Mouse (Mus musculus) adrenal gland (tissue): ENCODE measurements at regions not wholly inside any gene's neighbourhood (a gene's known extent, or its start where the extent isn't known, plus 50 kb on each side); places are given as distances from the start of the nearest gene placed in this dataset.

ENCODE experiments used
- intact Hi-C: fragments of 180-260 bp; cut with DNase I; formaldehyde crosslinking; loops from one replicate; pipeline ENCODE4 v1.15.1; 2025

DNA sequence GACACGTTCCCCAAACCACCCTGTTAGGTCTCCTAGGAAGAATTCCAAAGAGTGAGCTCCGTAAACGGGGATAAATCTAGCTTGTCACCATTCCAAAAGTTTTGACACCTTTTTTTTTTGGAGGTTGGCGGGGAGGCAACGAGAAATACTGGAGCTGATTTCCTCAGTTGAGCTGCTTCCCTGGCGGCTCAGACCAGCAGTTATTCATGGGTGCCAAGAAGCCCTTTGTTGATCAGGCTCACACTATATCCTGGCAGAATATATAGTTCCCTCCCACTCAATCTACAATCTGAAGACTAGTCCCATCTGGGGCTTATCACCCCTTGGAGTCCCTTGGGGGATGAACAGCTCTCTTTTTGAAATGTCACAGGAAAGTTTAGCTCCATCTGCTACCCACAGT lies 77.5 kb upstream of the Tiam2 start:
- intact Hi-C loops: no loop called here

DNA sequence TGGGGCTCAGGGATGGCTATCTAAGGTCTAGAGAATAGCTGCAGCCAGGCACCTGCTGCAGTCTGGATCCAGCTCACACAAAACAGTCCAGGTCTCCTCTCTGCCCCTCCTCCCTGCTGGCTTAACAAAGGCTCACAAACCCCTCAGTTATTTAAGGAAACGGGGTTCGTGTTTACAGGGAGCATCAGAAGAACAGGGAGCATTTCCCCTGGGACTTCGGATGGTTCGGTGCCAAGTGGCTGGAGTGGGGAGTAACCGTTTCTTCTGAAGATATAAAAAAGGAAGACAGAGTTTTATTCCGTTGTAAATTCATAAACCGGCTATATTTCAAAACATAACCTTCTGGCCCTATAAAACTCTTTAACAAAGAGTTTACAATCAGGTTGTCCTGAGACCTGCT lies 77.1 kb upstream of the Tiam2 start:
- intact Hi-C loops: no loop called here

GRCm38 (mm10) chr17:3251176-3251575 lies 75.2 kb upstream of the Tiam2 start:
- intact Hi-C loops: no loop called here

GRCm38 (mm10) chr17:3251966-3252365 lies 74.4 kb upstream of the Tiam2 start:
- intact Hi-C loops: no loop called here

DNA sequence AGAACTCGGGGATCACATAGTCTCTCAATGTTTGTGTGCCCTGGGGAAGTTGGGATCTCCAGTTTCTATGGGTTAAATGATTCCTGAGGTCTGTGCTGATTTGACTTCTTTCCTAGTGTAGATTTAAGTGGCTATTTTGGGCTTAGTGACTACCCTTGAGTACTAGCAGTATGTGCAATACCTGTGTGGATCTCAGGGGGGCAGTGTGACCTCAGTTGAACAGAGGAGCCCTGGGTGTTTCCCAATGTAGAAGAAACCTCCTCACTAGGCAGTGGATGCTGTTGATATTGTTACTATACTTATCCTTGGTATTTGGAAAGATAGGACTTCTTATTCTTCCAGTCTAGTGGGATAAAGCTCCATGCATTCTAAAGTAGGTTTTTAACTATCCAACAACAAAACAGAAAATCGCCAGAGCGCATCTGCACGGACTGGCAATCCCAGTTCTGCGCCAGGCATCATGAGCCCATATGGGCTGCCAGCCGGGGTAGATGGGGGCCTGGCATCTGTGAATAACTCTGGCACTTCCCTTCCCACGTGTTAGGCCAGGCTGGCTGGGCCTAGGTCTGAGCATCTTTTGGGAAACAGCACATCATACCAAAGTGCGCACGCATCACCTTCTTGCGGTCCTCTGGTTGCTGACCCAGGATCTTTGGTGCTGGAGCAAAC lies 72.7 kb upstream of the Tiam2 start:
- intact Hi-C loops: no loop called here

GRCm38 (mm10) chr17:3256765-3257164 lies 69.6 kb upstream of the Tiam2 start:
- intact Hi-C loops: no loop called here

DNA sequence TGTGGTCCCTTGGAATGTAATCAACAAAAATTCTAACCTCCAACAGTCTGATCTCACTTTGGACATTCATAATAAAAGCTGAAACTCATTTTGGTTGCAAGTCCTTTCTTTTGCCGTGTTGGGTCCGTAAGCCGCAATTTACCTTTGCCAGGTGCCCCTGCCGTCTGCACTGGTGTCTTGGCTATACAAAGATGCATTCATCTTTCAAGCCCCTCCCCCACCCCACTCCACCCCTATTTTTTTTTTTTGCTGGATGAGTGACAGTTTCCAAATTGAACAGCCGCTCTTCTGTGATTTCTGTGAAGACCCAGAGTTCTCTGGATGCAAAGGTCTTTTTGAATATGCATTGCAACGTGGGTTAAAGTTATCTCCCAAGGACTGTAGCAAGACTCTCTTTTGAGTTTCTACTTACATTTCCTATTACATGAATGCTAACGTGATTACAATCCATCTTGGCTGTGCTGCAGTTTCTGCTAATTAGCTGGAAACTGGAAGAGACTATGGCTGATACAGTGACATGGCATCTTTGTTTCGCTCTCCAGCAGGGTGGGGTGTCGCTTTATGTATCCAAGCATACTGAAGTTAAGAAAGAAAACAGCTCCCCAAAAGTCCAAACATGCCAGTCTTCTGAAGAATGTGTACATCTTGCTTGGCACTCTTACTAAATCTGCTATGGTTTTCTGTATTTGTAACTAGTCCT lies 67.4 kb upstream of the Tiam2 start:
- intact Hi-C loops: no loop called here

- intact Hi-C loops: no loop called here
These were observed 65.6 kb upstream of the Tiam2 start for GRCm38 (mm10) chr17:3260796-3261195.

DNA sequence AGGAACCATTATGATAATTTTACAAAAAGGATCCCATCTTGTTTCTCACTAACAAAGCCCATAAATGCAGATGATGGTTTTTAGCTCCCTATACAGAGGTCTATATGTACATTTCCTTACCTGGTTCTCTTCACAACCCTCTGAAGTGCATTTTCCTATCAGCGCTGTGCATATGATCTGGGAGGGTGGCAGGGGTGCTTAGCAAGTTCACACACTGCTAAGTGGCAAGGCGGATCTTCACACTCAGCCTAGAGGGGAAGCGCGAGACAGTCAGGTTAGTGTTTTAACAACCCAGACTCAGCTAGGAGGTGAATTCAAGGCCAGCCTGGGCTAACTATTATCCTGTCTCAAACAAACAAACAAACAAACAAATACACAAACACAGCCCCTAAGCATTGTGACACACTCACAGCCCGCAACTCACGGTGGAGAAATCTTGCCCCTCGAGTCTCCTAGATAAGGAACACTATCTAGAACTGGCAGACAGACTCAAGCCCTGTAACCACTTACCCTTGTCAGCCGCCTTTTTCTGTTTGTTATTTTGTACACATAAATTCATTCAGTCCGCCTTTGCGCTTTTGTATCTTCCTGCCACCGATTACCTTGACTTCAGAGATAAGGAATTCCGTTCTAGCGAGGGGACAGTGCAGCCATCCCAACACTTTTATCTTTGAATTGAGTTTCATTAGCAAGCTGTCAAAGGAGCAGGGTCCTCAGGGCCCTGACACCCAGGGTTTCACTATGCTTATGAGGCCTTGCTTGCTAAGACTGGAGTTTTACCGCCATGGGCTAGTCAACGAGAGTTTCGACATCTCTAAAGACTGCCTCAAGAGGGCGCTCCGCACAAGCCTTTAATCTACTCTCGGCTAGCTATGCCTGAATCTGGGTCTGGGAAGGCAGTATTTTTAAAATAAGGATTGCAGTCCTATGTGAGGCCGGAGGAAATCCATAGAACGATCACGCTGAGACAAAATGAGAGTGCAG lies 53.0 kb upstream of the Tiam2 start:
- intact Hi-C loops: loop anchor here (2.0 to 5.0 kb wide), 2 partner anchors 173 to 234 kb away; no protein-coding TSS in a partner anchor

GRCm38 (mm10) chr17:3274449-3275285 lies 51.7 kb upstream of the Tiam2 start:
- intact Hi-C loops: loop anchor here (5.0 kb wide), 1 partner anchor 233 kb away; no protein-coding TSS in a partner anchor
